In genomic region chr5:84608683-84609082, GRCm38 (mm10) we compare ENCODE assay signal across 24 mouse cellular contexts.
A peak's percentile ranks its signal among the peaks of the same experiment; 100 is the strongest.
DNase-seq lines count a peak whose midpoint lies in the region; ATAC-seq lines count a peak whose summit lies in the region.
"Had no signal": no experiment of that assay in that cellular context is flagged by ENCODE, and none has a peak within 500 bp of the region (broad histone marks: within the 10 kb centered on the region; RNA-seq: fewer than 3 reads in every experiment).

No protein-coding gene starts in this region.

- no peak overlapping the region for H3K4me3 ChIP-seq in forebrain, embryonic 15.5 days
- no peak overlapping the region for H3K4me3 ChIP-seq in forebrain, embryonic 13.5 days
- H3K4me3 ChIP-seq in limb, embryonic 10.5 days, result no peak overlapping the region
- H3K4me3 ChIP-seq: embryonic facial prominence, embryonic 15.5 days; heart, embryonic 12.5 days; hindbrain, embryonic 13.5 days; liver, embryonic 13.5 days; neural tube, embryonic 12.5 days had no signal

- no peak overlapping the region for H3K27ac ChIP-seq in forebrain, embryonic 15.5 days (replicated peaks)
- no peak overlapping the region for H3K27ac ChIP-seq in forebrain, embryonic 13.5 days
- no peak overlapping the region for H3K27ac ChIP-seq in limb, embryonic 10.5 days
- H3K27ac ChIP-seq: embryonic facial prominence, embryonic 15.5 days; hindbrain, embryonic 13.5 days; liver, embryonic 13.5 days; neural tube, embryonic 12.5 days; stomach, postnatal 0 days had no signal

- no peak overlapping the region for H3K4me2 ChIP-seq in forebrain, embryonic 15.5 days (replicated peaks)
- H3K4me2 ChIP-seq in forebrain, embryonic 13.5 days, result no peak overlapping the region
- H3K4me2 ChIP-seq: embryonic facial prominence, embryonic 15.5 days; heart, embryonic 12.5 days; hindbrain, embryonic 13.5 days; liver, embryonic 13.5 days; midbrain, embryonic 11.5 days; neural tube, embryonic 12.5 days had no signal

- no peaks in the 10 kb centered on the region for H3K4me1 ChIP-seq in forebrain, embryonic 15.5 days
- no peaks in the 10 kb centered on the region for H3K4me1 ChIP-seq in forebrain, embryonic 13.5 days
- H3K4me1 ChIP-seq in limb, embryonic 10.5 days, result no peaks in the 10 kb centered on the region
- H3K4me1 ChIP-seq: embryonic facial prominence, embryonic 15.5 days; heart, embryonic 12.5 days; hindbrain, embryonic 13.5 days; liver, embryonic 13.5 days; neural tube, embryonic 12.5 days had no signal

- no peaks in the 10 kb centered on the region for H3K27me3 ChIP-seq in forebrain, embryonic 15.5 days
- no peaks in the 10 kb centered on the region for H3K27me3 ChIP-seq in forebrain, embryonic 13.5 days
- H3K27me3 ChIP-seq in limb, embryonic 10.5 days (ENCODE audit: low read depth, poor library complexity, severe bottlenecking), result no peaks in the 10 kb centered on the region
- H3K27me3 ChIP-seq: embryonic facial prominence, embryonic 15.5 days; heart, embryonic 12.5 days; hindbrain, embryonic 13.5 days; liver, embryonic 13.5 days; neural tube, embryonic 12.5 days had no signal

- no peak overlapping the region for H3K9ac ChIP-seq in forebrain, embryonic 15.5 days (replicated peaks)
- H3K9ac ChIP-seq in forebrain, embryonic 13.5 days, result no peak overlapping the region
- H3K9ac ChIP-seq: embryonic facial prominence, embryonic 15.5 days; heart, embryonic 12.5 days; hindbrain, embryonic 13.5 days; liver, embryonic 13.5 days; neural tube, embryonic 12.5 days had no signal

- DNase-seq in ovary, adult 18-20 months (ENCODE audit: low spot score), result peak; percentile 9
- DNase-seq in ovary, postnatal 10 days (ENCODE audit: low spot score), result no peak
- peak; percentile 2 for DNase-seq in telencephalon, adult 2 months (ENCODE audit: low read depth, low spot score)
- DNase-seq in testis, postnatal 10 days (ENCODE audit: low spot score), result no peak
- no peak for DNase-seq in limb, embryonic 10.5 days (ENCODE audit: low spot score)
- DNase-seq: cerebellum, adult 2 months; cerebellum, postnatal 25 days; gastrocnemius, postnatal 25 days; heart, adult 18-20 months; heart, postnatal 10 days; kidney, adult 8-10 months; kidney, postnatal 25 days; liver, embryonic 13.5 days; lung, adult 2 months; lung, postnatal 14 days had no signal

- no peaks in the 10 kb centered on the region for H3K9me3 ChIP-seq in forebrain, embryonic 15.5 days
- no peaks in the 10 kb centered on the region for H3K9me3 ChIP-seq in forebrain, embryonic 13.5 days (replicated peaks)
- H3K9me3 ChIP-seq in limb, embryonic 10.5 days (replicated peaks), result no peaks in the 10 kb centered on the region
- H3K9me3 ChIP-seq: embryonic facial prominence, embryonic 15.5 days; heart, embryonic 12.5 days; liver, embryonic 13.5 days; neural tube, embryonic 12.5 days had no signal

- 0 out of 2 replicates have a peak, but pooled peaks have one; percentile 60 for ATAC-seq in forebrain, embryonic 15.5 days (replicated peaks)
- ATAC-seq in forebrain, embryonic 13.5 days, result no peak
- ATAC-seq in common myeloid progenitor, adult 5-6 weeks (replicated peaks; ENCODE audit: low read depth, poor library complexity, severe bottlenecking), result peak; percentile 62

- no peaks in the 10 kb centered on the region for H3K36me3 ChIP-seq in forebrain, embryonic 15.5 days
- H3K36me3 ChIP-seq in forebrain, embryonic 13.5 days (ENCODE audit: poor library complexity, severe bottlenecking), result no peaks in the 10 kb centered on the region
- H3K36me3 ChIP-seq in limb, embryonic 10.5 days, result no peaks in the 10 kb centered on the region
- H3K36me3 ChIP-seq: embryonic facial prominence, embryonic 15.5 days; heart, embryonic 12.5 days; hindbrain, embryonic 13.5 days; liver, embryonic 13.5 days; neural tube, embryonic 12.5 days had no signal

- WGBS in forebrain, embryonic 15.5 days, result 51% methylated on average over 2 of the region's 2 CpGs
- WGBS in forebrain, embryonic 13.5 days, result 48% methylated on average over 2 of the region's 2 CpGs
- 86% methylated on average over 2 of the region's 2 CpGs for WGBS in limb, embryonic 10.5 days

Comparison
In these comparisons a context has a peak if more than half of its experiments do, and no peak if none do; other contexts are left out.
1. DNase-seq: peak in ovary, adult 18-20 months (single experiment) and telencephalon, adult 2 months (single experiment); none in ovary, postnatal 10 days (single experiment), testis, postnatal 10 days (single experiment) and limb, embryonic 10.5 days (single experiment).